Mouse (Mus musculus) heart, postnatal 36 days (tissue): ENCODE results near the gene Klk1b1. TPM values are rescaled to one million over a fixed set of nuclear protein-coding genes. Genes with fewer than 3 reads are reported as not detected.
A peak's percentile ranks its signal among the peaks of the same experiment; 100 is the strongest.
"Not testable (repeated sequence)": the region's sequence is repeated elsewhere in the genome, so short reads cannot be mapped to it uniquely, and the experiment has no call there.

Experiments
- DNase-seq, 2 experiments: peaks; one replicate each; pipeline ENCODE4 v3.0.0; 2021 to 2022
- intact Hi-C: fragments of 180-260 bp; cut with DNase I; formaldehyde crosslinking; loops from one replicate; pipeline ENCODE4 v1.15.1; 2025
- total RNA-seq, 2 experiments: library from RNA; stranded (reverse); gene quantifications; 2 replicates each; pipeline ENCODE4 v1.2.3; 2021

Gene Klk1b1
- total RNA-seq: not detected

DNA sequence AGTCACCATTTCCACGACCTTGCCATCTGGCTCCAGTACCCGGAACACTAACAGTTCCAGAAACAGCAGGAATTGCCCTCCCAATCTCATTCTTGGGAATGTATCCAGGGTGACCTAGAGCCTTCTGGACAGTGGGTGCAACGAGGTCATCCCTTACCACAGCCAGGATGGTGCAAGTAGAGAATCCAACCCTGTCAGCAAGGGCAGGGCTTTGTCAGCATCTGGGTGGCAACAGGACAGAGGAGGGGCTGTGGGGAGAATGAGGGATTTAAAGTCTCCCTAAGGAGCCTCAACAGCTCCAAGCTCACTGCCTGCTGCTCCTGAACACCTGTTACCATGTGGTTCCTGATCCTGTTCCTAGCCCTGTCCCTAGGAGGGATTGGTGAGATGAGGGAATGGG lies at the start of gene Klk1b1:
TSS of gene Klk1b1 (plus strand) at position 301 of the 400 bp plus-strand sequence.
- intact Hi-C loops: no loop called here
- DNase-seq: no peak

GRCm38 (mm10) chr7:43918426-43918825 lies 48.1 kb upstream of the Klk1b1 start:
- DNase-seq: no peak
- intact Hi-C loops: no loop called here

GRCm38 (mm10) chr7:43918871-43919270 lies 47.7 kb upstream of the Klk1b1 start:
- intact Hi-C loops: no loop called here
- DNase-seq: no peak

DNA sequence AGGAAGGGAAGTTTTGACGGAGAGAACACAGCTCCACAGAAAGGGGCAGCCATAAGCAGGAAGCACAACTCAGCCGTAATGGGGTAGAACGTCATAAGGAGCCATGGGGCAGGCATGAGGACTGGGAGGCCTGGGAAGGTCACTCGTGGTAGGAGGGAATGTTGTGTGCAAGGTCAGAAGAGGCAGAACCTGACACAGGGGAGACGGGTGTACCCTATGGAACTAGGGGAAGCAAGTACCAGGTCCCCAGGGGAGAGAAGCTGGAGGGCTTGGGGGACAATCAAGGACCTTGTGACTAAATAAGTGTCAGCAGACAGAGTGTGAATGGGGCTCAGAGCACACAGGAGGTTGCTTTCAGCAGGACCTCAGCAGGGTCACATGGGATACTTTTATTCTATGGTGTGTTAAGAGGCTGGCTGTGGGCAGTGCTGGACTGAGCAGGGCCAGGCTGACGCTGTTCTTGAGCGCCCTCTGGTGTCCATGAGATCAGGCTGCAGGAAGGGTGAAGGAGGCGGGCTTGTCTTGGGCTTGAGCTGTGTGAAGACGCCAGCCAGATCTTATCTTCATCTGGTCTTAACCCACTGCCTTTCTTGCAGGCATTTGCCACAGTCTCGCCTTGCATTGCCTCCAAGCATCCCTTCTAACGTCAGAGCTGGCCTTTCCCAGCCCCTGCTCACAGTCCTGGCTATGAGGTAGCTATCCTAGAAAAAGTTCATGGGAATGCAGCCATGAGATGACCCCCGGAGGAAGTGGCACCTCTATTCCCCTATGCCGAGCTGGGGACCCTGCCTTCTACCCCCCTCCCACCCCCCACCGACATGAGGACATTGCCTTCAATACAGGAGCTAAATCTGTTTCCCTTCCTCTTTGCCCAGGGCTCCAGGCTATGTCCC lies 46.7 kb upstream of the Klk1b1 start:
- DNase-seq: peak; percentile 55 to 67
- intact Hi-C loops: no loop called here

GRCm38 (mm10) chr7:43920582-43920981 lies 46.0 kb upstream of the Klk1b1 start:
- intact Hi-C loops: no loop called here
- DNase-seq: no peak

- intact Hi-C loops: no loop called here
- no peak for DNase-seq
These were observed 45.5 kb upstream of the Klk1b1 start for GRCm38 (mm10) chr7:43921087-43921486.

GRCm38 (mm10) chr7:43921941-43922340 lies 44.6 kb upstream of the Klk1b1 start:
- intact Hi-C loops: no loop called here
- DNase-seq: no peak

DNA sequence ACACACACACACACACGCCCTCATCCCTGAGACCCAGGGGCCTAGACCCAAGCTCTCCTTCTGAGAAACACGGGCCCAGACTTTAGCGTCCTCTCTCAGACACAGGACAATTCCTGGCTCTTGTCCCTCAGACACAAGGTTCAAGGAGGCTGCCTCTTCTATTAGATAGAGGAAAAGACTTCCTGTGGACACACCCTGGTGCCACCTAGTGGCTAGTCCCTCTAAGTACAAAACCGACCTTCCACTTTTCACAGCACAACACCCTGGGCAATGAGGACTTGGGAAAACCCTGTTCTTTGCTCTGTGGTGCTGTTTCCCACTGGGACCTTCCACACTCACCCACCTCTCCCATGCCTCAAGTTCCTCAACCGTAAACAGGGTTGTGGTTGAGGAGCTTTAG lies 40.6 kb upstream of the Klk1b1 start:
- DNase-seq: no peak
- intact Hi-C loops: no loop called here

DNA sequence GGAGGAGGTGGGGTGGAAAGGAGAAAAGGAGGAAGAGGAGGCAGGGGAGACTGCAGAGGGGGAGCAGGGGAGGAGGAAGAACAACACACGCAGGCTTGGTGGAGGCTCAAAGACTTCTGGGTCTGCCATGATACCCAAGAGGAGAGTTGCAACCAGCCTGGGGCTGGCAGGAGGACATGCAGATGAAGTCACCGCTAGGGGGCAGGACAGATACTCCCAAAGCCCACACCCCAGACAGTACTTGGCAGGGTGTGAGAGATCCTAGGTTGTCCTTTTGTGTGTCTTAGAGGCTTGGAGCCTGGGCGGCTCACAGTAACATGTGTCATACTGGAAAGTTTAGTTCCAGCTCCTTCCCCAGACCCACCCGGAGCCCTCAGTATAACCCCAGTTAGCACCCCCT lies 38.0 kb upstream of the Klk1b1 start:
- DNase-seq: no peak
- intact Hi-C loops: no loop called here

- no peak for DNase-seq
- intact Hi-C loops: no loop called here
These were observed 34.2 kb upstream of the Klk1b1 start for GRCm38 (mm10) chr7:43932337-43932736.

DNA sequence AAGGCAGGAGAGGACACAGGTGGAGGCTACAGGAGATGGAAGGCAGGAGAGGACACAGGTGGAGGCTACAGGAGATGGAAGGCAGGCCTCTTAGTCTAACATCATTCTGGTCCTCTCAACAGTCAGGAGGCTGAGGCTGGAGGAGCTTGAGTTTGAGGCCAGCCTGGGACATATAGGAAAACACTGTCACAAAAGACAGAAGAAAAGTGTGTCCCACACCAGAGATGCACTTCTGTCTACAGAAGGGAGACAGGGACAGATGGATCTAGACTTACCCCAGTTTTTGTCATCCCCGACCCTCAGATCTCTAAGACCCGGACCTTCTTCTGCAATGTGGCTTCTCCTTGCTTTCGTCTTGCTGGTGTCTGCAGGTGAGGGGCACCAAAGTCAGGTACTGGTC lies 33.1 kb upstream of the Klk1b1 start, which contains the start of gene Klk15:
TSS of gene Klk15 (plus strand) at position 301 of the 400 bp plus-strand sequence.
- intact Hi-C loops: no loop called here
- no peak for DNase-seq

DNA sequence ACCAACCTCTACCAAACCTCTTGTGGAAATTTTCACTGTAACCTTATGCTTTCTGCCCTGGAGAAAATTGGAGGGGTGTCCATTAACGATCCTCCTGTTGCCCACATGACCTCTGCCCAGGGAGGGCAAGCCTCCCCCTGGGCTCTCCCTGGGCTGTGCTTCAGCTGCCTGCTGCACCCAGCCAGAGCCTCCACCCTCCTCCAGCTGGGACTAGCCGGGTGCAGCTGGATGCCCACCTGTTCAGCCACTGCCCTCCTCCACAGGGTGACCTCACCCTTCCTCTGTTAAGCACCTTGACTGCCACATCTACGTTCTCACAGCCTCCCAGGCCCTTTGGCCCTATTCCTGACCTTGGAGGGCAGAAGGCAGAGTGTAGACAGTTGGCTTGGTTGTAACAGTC lies 31.8 kb upstream of the Klk1b1 start:
- no peak for DNase-seq
- intact Hi-C loops: no loop called here

DNA sequence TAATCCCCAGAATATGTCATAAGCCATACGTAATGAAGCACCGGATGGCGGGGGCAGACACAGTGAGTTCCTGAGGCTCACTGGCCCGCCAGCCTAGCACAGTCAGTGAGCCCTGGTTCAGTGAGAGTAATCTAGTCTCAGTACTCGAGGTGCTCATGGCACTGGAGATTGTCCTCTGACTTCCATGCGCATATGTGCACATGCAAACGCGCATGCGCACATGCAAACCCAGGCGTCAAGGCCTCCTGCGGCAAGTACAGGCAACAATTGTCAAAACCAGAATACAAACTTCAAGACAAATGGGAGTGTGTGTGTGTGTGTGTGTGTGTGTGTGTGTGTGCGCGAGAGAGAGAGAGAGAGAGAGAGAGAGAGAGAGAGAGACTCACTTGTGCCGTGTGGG lies 30.0 kb upstream of the Klk1b1 start:
- intact Hi-C loops: no loop called here

GRCm38 (mm10) chr7:43942293-43942692 lies 24.3 kb upstream of the Klk1b1 start:
- DNase-seq, intact Hi-C loops: not testable (repeated sequence)

More for the DNA sequence above, 30.0 kb upstream of the Klk1b1 start:
- no peak for DNase-seq

DNA sequence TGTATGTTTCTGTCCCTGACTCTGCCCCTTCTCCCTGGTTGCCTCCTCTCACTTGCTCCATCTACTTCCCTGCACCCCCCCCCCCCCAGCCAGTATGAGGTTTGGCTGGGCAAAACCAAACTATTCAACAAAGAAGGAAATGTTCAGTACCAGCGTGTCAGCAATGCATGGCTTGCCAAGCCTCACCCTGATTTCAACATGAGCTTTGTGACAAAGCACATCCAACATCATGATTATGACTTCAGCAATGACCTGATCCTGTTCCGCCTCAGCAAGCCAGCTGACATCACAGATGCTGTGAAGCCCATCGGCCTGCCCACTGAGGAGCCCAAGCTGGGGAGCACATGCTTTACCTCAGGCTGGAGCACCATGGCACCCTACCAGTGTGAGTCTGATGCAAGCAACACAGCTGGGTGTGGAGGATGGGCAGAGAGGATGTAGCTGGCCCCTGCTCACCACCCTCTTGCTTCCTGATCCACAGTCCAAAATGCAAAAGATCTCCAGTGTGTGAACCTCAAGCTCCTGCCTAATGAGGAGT lies 21.8 kb upstream of the Klk1b1 start:
- intact Hi-C loops: no loop called here

GRCm38 (mm10) chr7:43950364-43950763 lies 16.2 kb upstream of the Klk1b1 start, which contains the start of gene Klk1b8:
TSS of gene Klk1b8 (plus strand) at chr7:43950664.
- no peak for DNase-seq

More for the DNA sequence above, 21.8 kb upstream of the Klk1b1 start:
- DNase-seq: no peak

GRCm38 (mm10) chr7:43952703-43953102 lies 13.8 kb upstream of the Klk1b1 start:
- intact Hi-C loops: no loop called here
- no peak for DNase-seq

More at GRCm38 (mm10) chr7:43950364-43950763, 16.2 kb upstream of the Klk1b1 start, which contains the start of gene Klk1b8:
- intact Hi-C loops: no loop called here

GRCm38 (mm10) chr7:43967058-43967457 lies 507 bp downstream of the Klk1b1 start:
- DNase-seq: no peak
- intact Hi-C loops: no loop called here

GRCm38 (mm10) chr7:43967612-43968011 lies 1.1 kb downstream of the Klk1b1 start:
- no peak for DNase-seq
- intact Hi-C loops: no loop called here

DNA sequence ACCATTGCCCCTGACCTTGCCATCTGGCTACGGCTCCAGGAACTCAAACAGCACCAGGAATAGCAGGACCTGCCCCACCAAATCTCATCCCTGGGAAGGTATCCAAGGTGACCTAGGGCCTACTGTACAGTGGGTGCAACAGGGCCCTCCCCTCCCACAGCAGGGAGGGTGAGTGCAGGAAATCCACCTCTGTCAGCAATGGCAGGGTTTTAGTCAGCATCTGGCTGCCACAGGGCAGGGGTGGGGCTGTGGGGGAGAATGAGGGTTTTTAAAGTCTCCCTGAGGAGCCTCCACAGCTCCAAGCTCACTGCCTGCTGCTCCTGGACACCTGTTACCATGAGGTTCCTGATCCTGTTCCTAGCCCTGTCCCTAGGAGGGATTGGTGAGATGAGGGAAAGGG lies 9.2 kb downstream of the Klk1b1 start, which contains the start of gene Klk1b9:
TSS of gene Klk1b9 (plus strand) at position 301 of the 400 bp plus-strand sequence.
- DNase-seq, intact Hi-C loops: not testable (repeated sequence)

GRCm38 (mm10) chr7:43985657-43986056 lies 19.1 kb downstream of the Klk1b1 start:
- intact Hi-C loops: no loop called here
- DNase-seq: no peak

- DNase-seq, intact Hi-C loops: not testable (repeated sequence)
These were observed 28.3 kb downstream of the Klk1b1 start for GRCm38 (mm10) chr7:43994821-43995220.
